Mouse (Mus musculus) kidney, embryonic 15.5 days (tissue): Measurements from ENCODE around the gene Olfr251. TPM values are rescaled to one million over a fixed set of nuclear protein-coding genes. Genes with fewer than 3 reads are reported as not detected.
"Not testable (repeated sequence)": the region's sequence is repeated elsewhere in the genome, so short reads cannot be mapped to it uniquely, and the experiment has no call there.

ENCODE experiments used
- ATAC-seq: fragments of 200-750 bp; cut with Nextera tagmentation; replicated peaks from 2 replicates; pipeline ENCODE4 v1.8.0; 2017; ENCODE audit warnings: moderate TSS enrichment; ENCODE audit not compliant: low FRiP score
- H3K27ac ChIP-seq: fragments of 300-500 bp; sonication (generic); 2 replicates; pipeline ENCODE4 v1.5.1; 2015; ENCODE audit warnings: mild to moderate bottlenecking, inconsistent platforms
- H3K27me3 ChIP-seq: fragments of 300-500 bp; sonication (generic); 2 replicates; pipeline ENCODE4 v1.6.1; 2015; ENCODE audit warnings: inconsistent platforms
- H3K36me3 ChIP-seq: fragments of 300-500 bp; sonication (generic); 2 replicates; pipeline ENCODE4 v1.6.1; 2015; ENCODE audit warnings: inconsistent platforms
- H3K4me1 ChIP-seq: fragments of 300-500 bp; sonication (generic); 2 replicates; pipeline ENCODE4 v1.6.1; 2015; ENCODE audit warnings: inconsistent platforms
- H3K4me2 ChIP-seq: fragments of 300-500 bp; sonication (generic); 2 replicates; pipeline ENCODE4 v1.6.1; 2015; ENCODE audit warnings: moderate library complexity, mild to moderate bottlenecking, inconsistent platforms
- H3K4me3 ChIP-seq: fragments of 300-500 bp; sonication (generic); replicated peaks from 2 replicates; pipeline ENCODE4 v1.5.1; 2015; ENCODE audit warnings: mild to moderate bottlenecking, inconsistent platforms
- H3K9ac ChIP-seq: fragments of 300-500 bp; sonication (generic); 2 replicates; pipeline ENCODE4 v1.6.1; 2015; ENCODE audit warnings: mild to moderate bottlenecking, inconsistent platforms
- H3K9me3 ChIP-seq: fragments of 300-500 bp; sonication (generic); replicated peaks from 2 replicates; pipeline ENCODE4 v1.6.1; 2016; ENCODE audit warnings: inconsistent platforms
- WGBS: fragments of 180-500 bp; shearing (Covaris S2); methylation state at CpG from one replicate; pipeline ENCODE4 v1.1.7; 2015; ENCODE audit warnings: mixed read lengths; 5-methylcytosine and 5-hydroxymethylcytosine counted together
- polyA plus RNA-seq: library from polyadenylated mRNA; unstranded; fragments of >200 nt; fragmentation: Nextera tagmentation; extraction: Ambion mirVana; gene quantifications from 2 replicates; pipeline ENCODE4 v1.2.1, GENCODE M21; 2015

Olfr251 gene
- polyA plus RNA-seq = not detected in 2 replicates

DNA sequence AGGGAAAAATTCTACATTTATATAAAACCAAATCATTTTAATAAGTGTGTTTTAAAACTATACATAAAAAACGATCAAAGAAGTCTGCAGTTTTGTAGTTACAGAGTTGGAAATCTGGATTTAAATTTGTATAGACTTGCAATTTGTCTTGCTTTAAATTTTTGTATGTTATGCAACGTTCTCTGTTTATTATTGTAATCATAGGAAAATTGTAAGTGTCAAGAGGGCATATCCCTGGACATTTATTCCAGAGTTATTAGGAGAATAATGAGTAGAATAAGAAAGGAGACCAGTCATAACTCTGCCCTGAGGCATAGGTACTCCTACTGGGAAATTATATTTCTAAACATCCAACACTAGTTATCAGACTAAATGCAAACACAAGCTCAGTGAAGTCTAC is at the start of gene Olfr251:
Olfr251 (plus strand) TSS at position 301 of the 400 bp plus-strand sequence.
- no peak within 1 kb of the TSS for H3K4me3 ChIP-seq
- ATAC-seq = no peak
- WGBS = 61% methylated on average over 2 of the region's 2 CpGs

DNA sequence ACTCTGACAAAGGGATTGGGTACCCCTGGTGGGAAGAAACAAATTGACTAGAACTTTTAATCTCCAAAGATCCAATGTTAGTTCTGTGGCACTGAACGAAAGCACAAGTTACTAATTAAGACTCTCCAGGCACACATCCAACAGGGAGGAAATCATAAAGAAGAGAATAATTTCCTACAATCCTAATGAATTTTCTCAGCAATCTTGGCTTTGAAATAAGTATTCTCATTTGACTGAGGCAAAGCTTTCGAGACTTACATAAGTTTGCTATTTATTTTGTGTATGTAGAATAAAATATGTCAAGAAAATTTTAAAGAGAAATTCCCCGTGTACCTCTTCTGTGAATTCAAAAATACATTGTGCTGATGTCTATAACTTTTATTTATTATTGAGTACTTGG is 48.1 kb upstream of the Olfr251 start, which contains the start of gene Olfr25:
Olfr25 (plus strand) TSS at position 301 of the 400 bp plus-strand sequence.
- no peaks in the 10 kb centered on the region for H3K4me1 ChIP-seq
- no peak for ATAC-seq
- H3K9ac ChIP-seq = no peak within 1 kb of the TSS
- WGBS = 82% methylated on average over 3 of the region's 3 CpGs
- no peaks in the 10 kb centered on the region for H3K36me3 ChIP-seq
- no peak within 1 kb of the TSS for H3K27ac ChIP-seq
- no peaks in the 10 kb centered on the region for H3K9me3 ChIP-seq
- H3K4me2 ChIP-seq = no peak within 1 kb of the TSS
- H3K27me3 ChIP-seq = no peaks in the 10 kb centered on the region
- no peak within 1 kb of the TSS for H3K4me3 ChIP-seq

More for the DNA sequence above, at the start of gene Olfr251:
- Histone ChIP-seq H3K27ac (no peak within 1 kb of the TSS), H3K36me3 (no peaks in the 10 kb centered on the region), H3K4me2 (no peak within 1 kb of the TSS), H3K9ac (no peak within 1 kb of the TSS), H3K9me3 (no peaks in the 10 kb centered on the region), H3K27me3 (no peaks in the 10 kb centered on the region), H3K4me1 (no peaks in the 10 kb centered on the region)

DNA sequence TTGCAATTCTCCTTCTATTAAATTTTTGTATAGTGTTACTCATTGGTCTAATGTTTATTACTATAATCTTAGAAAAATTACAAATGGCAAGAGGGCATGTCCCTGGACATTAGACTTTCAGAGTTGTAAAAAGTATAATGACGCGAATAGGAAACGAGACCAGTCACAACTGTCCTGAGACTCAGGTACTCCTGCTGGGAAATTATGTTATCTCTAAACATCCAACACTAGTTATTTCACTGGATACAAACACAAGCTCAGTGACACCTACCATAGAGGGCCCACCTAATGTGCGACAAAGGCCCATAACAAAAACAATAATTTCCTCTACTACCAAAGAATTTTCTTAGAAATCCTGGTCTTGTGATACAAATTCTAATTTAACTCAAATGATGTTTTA is 28.8 kb upstream of the Olfr251 start, which contains the start of gene Olfr898:
Olfr898 (plus strand) TSS at position 301 of the 400 bp plus-strand sequence.
- WGBS = 95% methylated on average over 4 of the region's 4 CpGs
- Histone ChIP-seq H3K4me1 (no peaks in the 10 kb centered on the region), H3K27ac (no peak within 1 kb of the TSS), H3K9ac (no peak within 1 kb of the TSS), H3K4me3 (no peak within 1 kb of the TSS), H3K27me3 (no peaks in the 10 kb centered on the region), H3K9me3 (no peaks in the 10 kb centered on the region), H3K36me3 (no peaks in the 10 kb centered on the region), H3K4me2 (no peak within 1 kb of the TSS)
- no peak for ATAC-seq

DNA sequence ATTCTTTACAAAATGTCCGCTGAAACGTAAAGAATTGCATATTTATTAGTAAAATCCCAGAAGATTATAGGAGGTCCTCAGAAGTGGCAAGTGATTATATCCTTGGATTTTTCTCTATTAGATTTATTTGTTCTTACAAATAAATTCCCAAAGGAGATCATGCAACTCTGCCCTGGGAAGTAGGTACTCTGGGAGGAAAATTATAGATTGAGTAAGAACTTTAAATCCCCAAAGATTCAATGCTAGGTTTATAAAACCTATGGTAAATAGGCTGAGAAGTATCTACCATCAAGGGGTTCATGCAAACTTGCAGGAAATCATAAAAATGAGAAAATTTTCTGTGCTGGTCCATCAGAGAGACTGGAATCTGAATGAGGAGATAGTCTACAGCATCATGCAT is 10.3 kb upstream of the Olfr251 start, which contains the start of gene Olfr250:
Olfr250 (plus strand) TSS at position 301 of the 400 bp plus-strand sequence.
- Histone ChIP-seq H3K27me3 (no peaks in the 10 kb centered on the region), H3K4me3 (no peak within 1 kb of the TSS), H3K4me1 (no peaks in the 10 kb centered on the region), H3K9ac (no peak within 1 kb of the TSS), H3K9me3 (no peaks in the 10 kb centered on the region), H3K36me3 (no peaks in the 10 kb centered on the region), H3K4me2 (no peak within 1 kb of the TSS), H3K27ac (no peak within 1 kb of the TSS)
- ATAC-seq = no peak
- WGBS = 95% methylated on average over 2 of the region's 2 CpGs

DNA sequence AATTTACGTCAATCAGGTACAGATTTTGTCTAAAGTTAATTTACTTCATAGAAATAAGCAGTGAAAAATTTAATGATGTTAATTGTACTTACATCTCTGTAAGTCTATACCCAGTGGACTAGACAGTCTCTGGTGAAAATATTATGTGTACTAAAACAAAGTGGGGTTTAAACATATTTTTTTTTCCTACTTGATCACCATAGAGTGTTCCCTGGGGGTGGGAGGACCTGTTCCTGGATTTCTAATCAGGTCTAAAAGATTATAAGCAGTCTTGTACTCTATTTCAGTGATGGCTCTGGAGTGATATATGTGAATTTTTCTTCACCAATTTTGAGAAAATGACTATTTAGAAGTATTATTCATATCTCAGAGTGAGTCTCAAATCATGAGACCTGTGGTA is 24.5 kb downstream of the Olfr251 start, which contains the start of gene Olfr147:
Olfr147 (plus strand) TSS at position 301 of the 400 bp plus-strand sequence.
- Histone ChIP-seq H3K4me3 (no peak within 1 kb of the TSS), H3K4me1 (no peaks in the 10 kb centered on the region), H3K9ac (no peak within 1 kb of the TSS), H3K27ac (no peak within 1 kb of the TSS), H3K27me3 (no peaks in the 10 kb centered on the region), H3K9me3 (no peaks in the 10 kb centered on the region), H3K4me2 (no peak within 1 kb of the TSS), H3K36me3 (no peaks in the 10 kb centered on the region)
- ATAC-seq = no peak
- WGBS = 78% methylated on average over 1 of the region's 1 CpGs

DNA sequence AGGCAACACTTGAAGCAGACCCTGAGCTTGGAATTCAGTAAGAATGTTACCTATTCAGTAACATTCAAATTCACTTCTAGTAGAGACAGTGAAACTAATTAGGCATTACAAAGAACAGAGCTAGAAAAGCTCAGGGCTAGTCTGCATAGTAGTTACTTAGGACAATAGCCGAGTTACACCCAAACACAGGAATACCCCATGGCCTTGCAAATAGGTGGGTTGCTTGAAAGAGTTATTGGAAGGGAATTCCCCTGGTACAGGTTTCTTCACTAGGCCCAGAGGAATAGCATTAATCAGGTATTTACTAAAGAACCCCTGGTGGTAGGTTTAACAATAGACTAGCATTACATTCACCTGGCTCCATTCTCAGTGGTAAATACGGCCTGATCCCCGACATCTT is 30.6 kb downstream of the Olfr251 start:
- not testable (repeated sequence) for H3K36me3 ChIP-seq, H3K4me3 ChIP-seq, H3K9ac ChIP-seq, ATAC-seq, H3K4me1 ChIP-seq, H3K27me3 ChIP-seq, H3K9me3 ChIP-seq, H3K4me2 ChIP-seq, H3K27ac ChIP-seq
- WGBS = 87% methylated on average over 3 of the region's 3 CpGs

DNA sequence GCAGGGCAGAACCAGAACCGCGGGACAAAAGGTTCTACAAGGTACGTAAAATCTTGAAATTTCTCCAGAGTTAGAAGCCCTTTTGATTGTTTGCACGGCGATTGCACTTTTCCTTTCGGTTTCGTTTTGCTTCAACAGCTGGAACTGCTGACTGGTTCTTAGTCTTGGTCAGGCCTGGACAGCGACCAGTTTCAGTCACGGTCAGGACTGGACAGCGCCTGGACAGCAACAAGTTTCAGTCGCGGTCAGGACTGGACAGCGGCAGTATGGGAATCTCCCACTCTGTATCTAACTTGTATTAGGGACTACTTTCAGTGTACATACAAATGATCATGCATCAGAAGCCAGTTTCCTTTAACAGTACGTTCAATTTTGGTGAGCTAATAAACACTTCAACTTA is 36.6 kb downstream of the Olfr251 start:
- ATAC-seq, H3K4me3 ChIP-seq, H3K27ac ChIP-seq, H3K9ac ChIP-seq, H3K4me2 ChIP-seq, H3K9me3 ChIP-seq, H3K27me3 ChIP-seq, H3K4me1 ChIP-seq, H3K36me3 ChIP-seq: not testable (repeated sequence)
- 87% methylated on average over 14 of the region's 14 CpGs for WGBS

DNA sequence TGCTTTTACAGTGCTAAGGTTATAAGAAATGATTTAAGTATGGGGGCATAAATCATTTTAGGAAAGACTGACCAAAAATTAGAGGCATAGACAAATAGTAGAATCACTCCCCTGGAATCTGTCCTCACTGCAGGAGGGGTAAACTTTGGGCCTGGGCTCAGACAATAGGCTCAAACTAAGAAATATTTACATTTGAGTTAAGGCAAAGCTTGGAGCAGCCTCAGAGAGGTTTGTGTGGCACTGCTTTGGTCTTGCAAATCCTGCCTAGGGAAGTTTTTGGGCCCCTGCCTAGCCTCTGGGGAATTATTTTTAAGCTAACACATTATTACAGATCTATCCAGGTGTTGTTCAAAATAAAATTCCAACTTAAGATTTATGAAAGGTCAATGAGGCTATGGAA is 46.9 kb downstream of the Olfr251 start:
- no peak overlapping the region for H3K27ac ChIP-seq
- no peaks in the 10 kb centered on the region for H3K27me3 ChIP-seq
- H3K36me3 ChIP-seq = no peaks in the 10 kb centered on the region
- ATAC-seq = no peak
- H3K9ac ChIP-seq = no peak overlapping the region
- no peak overlapping the region for H3K4me2 ChIP-seq
- H3K4me3 ChIP-seq = no peak overlapping the region
- H3K4me1 ChIP-seq = no peaks in the 10 kb centered on the region
- H3K9me3 ChIP-seq = no peaks in the 10 kb centered on the region

DNA sequence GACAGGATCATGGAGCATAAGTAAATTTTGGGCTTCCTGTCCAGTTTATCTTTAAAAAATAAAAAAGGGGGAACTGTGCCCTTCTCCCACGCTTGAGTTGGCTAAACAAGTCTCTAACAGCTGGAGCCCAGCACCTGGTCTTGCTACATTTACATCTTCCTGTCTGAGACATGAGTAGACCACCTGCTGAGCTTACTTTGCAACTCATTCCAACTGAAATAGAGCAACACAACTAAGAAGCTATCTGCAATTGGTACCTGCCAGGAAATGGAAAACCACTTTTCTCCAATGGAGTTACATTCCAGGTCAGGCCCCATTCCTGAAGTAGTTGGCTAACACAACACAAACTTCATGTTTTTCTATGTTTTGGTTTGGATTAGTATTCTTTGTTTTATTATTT is 50.1 kb downstream of the Olfr251 start:
- Histone ChIP-seq H3K4me3 (no peak overlapping the region), H3K27me3 (no peaks in the 10 kb centered on the region), H3K36me3 (no peaks in the 10 kb centered on the region), H3K9ac (no peak overlapping the region), H3K27ac (no peak overlapping the region), H3K4me2 (no peak overlapping the region), H3K4me1 (no peaks in the 10 kb centered on the region), H3K9me3 (no peaks in the 10 kb centered on the region)
- ATAC-seq = no peak
- 49% methylated on average over 1 of the region's 1 CpGs for WGBS

DNA sequence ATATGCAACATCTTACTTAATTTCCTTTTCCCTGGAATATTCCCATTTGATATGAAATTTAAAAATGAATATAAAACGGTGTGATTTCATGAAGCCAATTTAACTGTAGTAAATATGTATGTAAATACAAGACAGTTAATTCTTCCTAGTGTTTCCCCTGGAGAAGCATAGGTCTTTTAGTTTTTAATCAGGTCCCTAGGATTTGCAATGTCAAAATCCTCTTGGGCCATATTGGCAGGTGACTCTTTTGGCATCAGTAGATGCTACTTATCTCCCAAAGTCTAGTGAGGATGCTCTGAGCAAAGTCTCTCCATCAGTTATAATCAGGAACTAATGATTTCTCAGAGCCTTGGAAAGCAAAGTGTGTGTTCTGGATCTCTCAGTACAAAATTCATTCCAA is 52.3 kb downstream of the Olfr251 start, which contains the start of gene Olfr901:
Olfr901 (plus strand) TSS at position 301 of the 400 bp plus-strand sequence.
- Histone ChIP-seq H3K4me1 (no peaks in the 10 kb centered on the region), H3K36me3 (no peaks in the 10 kb centered on the region), H3K9ac (no peak within 1 kb of the TSS), H3K4me3 (no peak within 1 kb of the TSS), H3K27me3 (no peaks in the 10 kb centered on the region), H3K27ac (no peak within 1 kb of the TSS), H3K9me3 (no peaks in the 10 kb centered on the region), H3K4me2 (no peak within 1 kb of the TSS)
- 90% methylated on average over 1 of the region's 1 CpGs for WGBS
- no peak for ATAC-seq

Other genes starting within 250 kb of the Olfr251 start
- gene Olfr890, start 234.6 kb upstream of the Olfr251 start, polyA plus RNA-seq = not detected in 2 replicates
- not detected in 2 replicates for gene Olfr891, start 196.3 kb upstream of the Olfr251 start, polyA plus RNA-seq
- gene Olfr893, start 168.7 kb upstream of the Olfr251 start, polyA plus RNA-seq = not detected in 2 replicates
- not detected in 2 replicates for gene Olfr894, start 159.0 kb upstream of the Olfr251 start, polyA plus RNA-seq
- not detected in 2 replicates for gene Olfr143, start 124.3 kb upstream of the Olfr251 start, polyA plus RNA-seq
- not detected in 2 replicates for gene Olfr895, start 109.2 kb upstream of the Olfr251 start, polyA plus RNA-seq
- gene Olfr896-ps1, start 86.0 kb upstream of the Olfr251 start, polyA plus RNA-seq = not detected in 2 replicates
- not detected in 2 replicates for gene Olfr25, start 48.0 kb upstream of the Olfr251 start, polyA plus RNA-seq
- not detected in 2 replicates for gene Olfr898, start 28.7 kb upstream of the Olfr251 start, polyA plus RNA-seq
- gene Olfr250, start 10.2 kb upstream of the Olfr251 start, polyA plus RNA-seq = not detected in 2 replicates
- gene Olfr147, start 24.6 kb downstream of the Olfr251 start, polyA plus RNA-seq = not detected in 2 replicates
- not detected in 2 replicates for gene Olfr901, start 52.4 kb downstream of the Olfr251 start, polyA plus RNA-seq
- not detected in 2 replicates for gene Olfr902, start 70.6 kb downstream of the Olfr251 start, polyA plus RNA-seq
- not detected in 2 replicates for gene Olfr904, start 86.1 kb downstream of the Olfr251 start, polyA plus RNA-seq
- gene Olfr905, start 94.0 kb downstream of the Olfr251 start, polyA plus RNA-seq = not detected in 2 replicates
- not detected in 2 replicates for gene Olfr906, start 110.0 kb downstream of the Olfr251 start, polyA plus RNA-seq
- not detected in 2 replicates for gene Olfr907, start 118.7 kb downstream of the Olfr251 start, polyA plus RNA-seq
- gene Olfr911-ps1, start 144.5 kb downstream of the Olfr251 start, polyA plus RNA-seq = not detected in 2 replicates
- not detected in 2 replicates for gene Olfr910, start 160.8 kb downstream of the Olfr251 start, polyA plus RNA-seq
- not detected in 2 replicates for gene Olfr912, start 203.1 kb downstream of the Olfr251 start, polyA plus RNA-seq
- not detected in 2 replicates for gene Olfr913, start 215.7 kb downstream of the Olfr251 start, polyA plus RNA-seq
- gene Olfr914, start 228.0 kb downstream of the Olfr251 start, polyA plus RNA-seq = not detected in 2 replicates